Mouse (Mus musculus): ENCODE results near the gene Lrp2.

DNA sequence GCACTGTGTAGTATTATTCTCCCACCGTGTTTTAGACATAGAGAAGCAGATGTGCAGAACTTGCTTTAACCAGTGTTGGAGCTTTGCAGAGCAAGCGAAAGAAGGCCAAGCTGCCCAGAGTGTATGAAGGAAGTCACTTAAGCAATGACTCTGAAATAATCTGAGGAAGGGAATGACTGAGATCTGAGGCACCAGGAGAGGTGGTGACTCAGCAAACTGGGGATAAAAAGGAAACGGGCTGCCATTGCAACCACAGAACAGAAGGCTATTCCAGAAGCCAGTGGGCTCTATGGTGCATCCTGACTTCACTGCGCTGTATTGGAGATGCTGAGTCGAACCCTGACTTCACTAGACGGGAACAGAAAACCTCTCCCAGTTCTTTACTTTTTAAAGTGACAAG is 10.9 kb downstream of the Lrp2 start:
- TF ChIP-seq SRF (IDR thresholded peaks at IDR 0.05; ENCODE audit: control insufficient read depth, insufficient read length, low read depth) (no peak), TCF3 (IDR thresholded peaks at IDR 0.05; ENCODE audit: insufficient read length, low read depth) (no peak), POLR2A (IDR thresholded peaks at IDR 0.05; ENCODE audit: insufficient read length, low read depth) (no peak), MYOG (IDR thresholded peaks at IDR 0.05; ENCODE audit: control insufficient read depth in 1 of 3, insufficient read depth in 1 of 3, insufficient read length in 2 of 3, low read depth in 2 of 3) (no peak), MYOD1 (IDR thresholded peaks at IDR 0.05; ENCODE audit: control insufficient read depth in 1 of 3, insufficient read length in 2 of 3, low read depth in 2 of 3) (no peak)
